Mouse (Mus musculus) embryonic fibroblast, embryonic 13.5 days (primary cell): ENCODE data around the gene Rai14. TPM values are rescaled to one million over a fixed set of nuclear protein-coding genes. Genes with fewer than 3 reads are reported as not detected.
A peak's percentile ranks its signal among the peaks of the same experiment; 100 is the strongest.

Experiments
- H3K27ac ChIP-seq: 2 replicates; pipeline ENCODE4 v1.5.1; 2012; ENCODE audit warnings: low read length, control low read depth, inconsistent platforms; ENCODE audit not compliant: insufficient read depth
- H3K4me1 ChIP-seq: 2 replicates; pipeline ENCODE4 v1.6.1; 2011; ENCODE audit warnings: low read length; ENCODE audit not compliant: control insufficient read depth, insufficient read depth
- H3K4me3 ChIP-seq: 2 replicates; pipeline ENCODE4 v1.5.1; 2011; ENCODE audit warnings: mild to moderate bottlenecking, control low read depth, low read length; ENCODE audit not compliant: insufficient read depth
- CTCF ChIP-seq: IDR thresholded peaks from 2 replicates; pipeline ENCODE4 v1.5.1; 2011; ENCODE audit warnings: mild to moderate bottlenecking, control low read depth, low read length, moderate library complexity, borderline replicate concordance; ENCODE audit not compliant: insufficient read depth
- POLR2A ChIP-seq: IDR thresholded peaks from 2 replicates; pipeline ENCODE4 v1.6.1; 2011; ENCODE audit warnings: low read depth, mild to moderate bottlenecking, control low read depth, low read length, moderate library complexity
- polyA plus RNA-seq: library from polyadenylated mRNA; stranded (reverse); fragments of >200 nt; gene quantifications from 2 replicates; pipeline ENCODE4 v1.2.4, GENCODE M21; 2011; ENCODE audit warnings: low read depth; ENCODE audit not compliant: missing spikeins, insufficient read length

Rai14 gene
- polyA plus RNA-seq, 1 experiment = 136 TPM

GRCm38 (mm10) chr15:10598259-10599225, 115.9 kb downstream of the Rai14 start:
- H3K4me1 ChIP-seq = peaks cover 18% of the 10 kb centered on the region
- TF ChIP-seq POLR2A = no peak
- no peak for TF ChIP-seq CTCF
- H3K27ac ChIP-seq = peak overlapping the region; percentile 76; the same call in 1 of the 2 replicates
- no peak overlapping the region for H3K4me3 ChIP-seq

- TF ChIP-seq CTCF (no peak), POLR2A (no peak)
- Histone ChIP-seq H3K4me3 (no peak overlapping the region), H3K4me1 (peaks cover 22% of the 10 kb centered on the region), H3K27ac (no peak overlapping the region)
These were observed 117.6 kb downstream of the Rai14 start for GRCm38 (mm10) chr15:10596871-10597270.

GRCm38 (mm10) chr15:10595408-10595807, 119.0 kb downstream of the Rai14 start:
- TF ChIP-seq POLR2A (no peak), CTCF (no peak)
- Histone ChIP-seq H3K4me3 (no peak overlapping the region), H3K4me1 (peaks cover 22% of the 10 kb centered on the region), H3K27ac (no peak overlapping the region)

- Histone ChIP-seq H3K27ac (peak overlapping the region; percentile 12; the same call in 1 of the 2 replicates), H3K4me3 (no peak overlapping the region), H3K4me1 (peaks cover 20% of the 10 kb centered on the region)
- no peak for TF ChIP-seq POLR2A
- TF ChIP-seq CTCF = no peak
These were observed 119.5 kb downstream of the Rai14 start for GRCm38 (mm10) chr15:10594910-10595309.

- TF ChIP-seq CTCF = no peak
- TF ChIP-seq POLR2A = no peak
- Histone ChIP-seq H3K27ac (peak overlapping the region; percentile 19; the same call in 1 of the 2 replicates), H3K4me1 (peaks cover 13% of the 10 kb centered on the region)
These were observed 121.3 kb downstream of the Rai14 start for GRCm38 (mm10) chr15:10593094-10593493.

GRCm38 (mm10) chr15:10586565-10586964, 127.9 kb downstream of the Rai14 start:
- no peak overlapping the region for H3K27ac ChIP-seq
- H3K4me3 ChIP-seq = no peak overlapping the region
- TF ChIP-seq CTCF (no peak), POLR2A (no peak)
- no peaks in the 10 kb centered on the region; the same call in 1 of the 2 replicates for H3K4me1 ChIP-seq

More at GRCm38 (mm10) chr15:10593094-10593493, 121.3 kb downstream of the Rai14 start:
- H3K4me3 ChIP-seq = no peak overlapping the region

- H3K4me3 ChIP-seq = no peak overlapping the region
- TF ChIP-seq POLR2A = no peak
- no peak for TF ChIP-seq CTCF
- no peaks in the 10 kb centered on the region for H3K4me1 ChIP-seq
- H3K27ac ChIP-seq = no peak overlapping the region
These were observed 129.9 kb downstream of the Rai14 start for GRCm38 (mm10) chr15:10584359-10585187.

- TF ChIP-seq POLR2A (no peak), CTCF (peak; percentile 60; the same call in 1 of the 2 replicates)
- H3K4me3 ChIP-seq = no peak overlapping the region
- H3K27ac ChIP-seq = no peak overlapping the region
- H3K4me1 ChIP-seq = no peaks in the 10 kb centered on the region
These were observed 131.0 kb downstream of the Rai14 start for GRCm38 (mm10) chr15:10583408-10583807.

- Histone ChIP-seq H3K27ac (no peak overlapping the region), H3K4me1 (no peaks in the 10 kb centered on the region), H3K4me3 (no peak overlapping the region)
- TF ChIP-seq CTCF (no peak), POLR2A (no peak)
These were observed 135.3 kb downstream of the Rai14 start for GRCm38 (mm10) chr15:10579159-10579558.

GRCm38 (mm10) chr15:10566486-10566885, 147.9 kb downstream of the Rai14 start:
- Histone ChIP-seq H3K4me3 (no peak overlapping the region), H3K27ac (no peak overlapping the region), H3K4me1 (no peaks in the 10 kb centered on the region)
- no peak for TF ChIP-seq POLR2A
- TF ChIP-seq CTCF = no peak

- H3K4me1 ChIP-seq = no peaks in the 10 kb centered on the region
- H3K4me3 ChIP-seq = no peak overlapping the region
- no peak overlapping the region for H3K27ac ChIP-seq
- TF ChIP-seq CTCF = no peak
- no peak for TF ChIP-seq POLR2A
These were observed 150.2 kb downstream of the Rai14 start for GRCm38 (mm10) chr15:10564201-10564600.
